Mouse (Mus musculus): ENCODE results near the gene A630076J17Rik. TPM values are rescaled to one million over a fixed set of nuclear protein-coding genes. Genes with fewer than 3 reads are reported as not detected.

Gene A630076J17Rik
- total and polyA plus RNA-seq, 3 experiments: not detected

DNA sequence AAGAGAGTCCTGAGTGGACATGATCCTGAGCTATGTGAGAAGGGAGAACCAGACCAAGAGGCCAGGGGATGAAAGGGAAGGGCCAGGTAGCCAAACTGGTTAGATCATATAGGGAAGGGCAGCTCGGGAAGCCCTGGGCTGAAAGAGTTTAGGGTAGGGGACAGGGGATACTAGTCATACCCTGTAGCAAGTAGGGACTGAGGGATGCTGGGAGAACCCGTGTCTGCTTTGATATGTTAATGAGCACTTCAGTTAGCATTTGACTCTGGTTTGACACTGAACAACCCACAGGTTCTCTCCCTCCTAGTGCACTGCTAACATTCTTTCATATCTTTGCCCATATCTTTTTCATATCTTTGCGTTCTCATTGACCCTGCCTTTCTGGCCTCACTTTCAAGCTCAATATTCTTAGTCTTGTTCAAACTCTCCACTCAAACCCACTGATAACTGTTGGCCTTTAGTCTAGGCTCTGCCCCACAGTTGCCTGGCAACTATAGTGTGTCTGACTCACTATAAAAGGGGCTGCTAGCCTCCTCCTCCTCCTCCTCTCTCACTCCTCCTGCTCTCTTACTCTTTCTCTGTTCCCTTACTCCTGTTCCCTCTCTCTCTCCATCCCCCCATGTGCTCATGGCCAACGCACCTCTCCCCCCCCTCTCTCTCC, 23.8 kb upstream of the A630076J17Rik start:
- DNase-seq (ENCODE audit: low read depth, low spot score): no peak
- Histone ChIP-seq H3K79me2 (ENCODE audit: control insufficient read depth, insufficient read depth, low read length, poor library complexity) (no peaks in the 10 kb centered on the region), H3K9ac (ENCODE audit: control insufficient read depth, low read depth, low read length, poor library complexity, severe bottlenecking) (no peak overlapping the region), H3K36me3 (ENCODE audit: control insufficient read depth in 1 of 2, insufficient read depth in 2 of 2, low read length in 2 of 2) (no peaks in the 10 kb centered on the region), H3K27ac (ENCODE audit: control insufficient read depth, low read depth, low read length) (no peak overlapping the region), H3K9me3 (replicated peaks; ENCODE audit: insufficient read depth, low read length) (no peaks in the 10 kb centered on the region), H3K4me3 (ENCODE audit: control insufficient read depth in 1 of 2, insufficient read depth in 1 of 2, low read depth in 2 of 2, low read length in 2 of 2) (no peak overlapping the region), H3K27me3 (ENCODE audit: control insufficient read depth in 1 of 2, insufficient read depth in 2 of 2, low read length in 2 of 2) (no peaks in the 10 kb centered on the region), H3K4me1 (ENCODE audit: control insufficient read depth in 1 of 2, insufficient read depth in 2 of 2, low read length in 2 of 2) (no peaks in the 10 kb centered on the region)
- TF ChIP-seq POLR2AphosphoS5 (IDR thresholded peaks at IDR 0.05; ENCODE audit: borderline replicate concordance, low read depth, low read length) (no peak), MYC (IDR thresholded peaks at IDR 0.05; ENCODE audit: low read depth, low read length) (no peak), NELFE (IDR thresholded peaks at IDR 0.05; ENCODE audit: low read depth, low read length) (no peak), ETS1 (IDR thresholded peaks at IDR 0.05; ENCODE audit: low read depth, low read length) (no peak), UBTF (IDR thresholded peaks at IDR 0.05; ENCODE audit: borderline replicate concordance, insufficient read depth, low read depth, low read length) (no peak)

DNA sequence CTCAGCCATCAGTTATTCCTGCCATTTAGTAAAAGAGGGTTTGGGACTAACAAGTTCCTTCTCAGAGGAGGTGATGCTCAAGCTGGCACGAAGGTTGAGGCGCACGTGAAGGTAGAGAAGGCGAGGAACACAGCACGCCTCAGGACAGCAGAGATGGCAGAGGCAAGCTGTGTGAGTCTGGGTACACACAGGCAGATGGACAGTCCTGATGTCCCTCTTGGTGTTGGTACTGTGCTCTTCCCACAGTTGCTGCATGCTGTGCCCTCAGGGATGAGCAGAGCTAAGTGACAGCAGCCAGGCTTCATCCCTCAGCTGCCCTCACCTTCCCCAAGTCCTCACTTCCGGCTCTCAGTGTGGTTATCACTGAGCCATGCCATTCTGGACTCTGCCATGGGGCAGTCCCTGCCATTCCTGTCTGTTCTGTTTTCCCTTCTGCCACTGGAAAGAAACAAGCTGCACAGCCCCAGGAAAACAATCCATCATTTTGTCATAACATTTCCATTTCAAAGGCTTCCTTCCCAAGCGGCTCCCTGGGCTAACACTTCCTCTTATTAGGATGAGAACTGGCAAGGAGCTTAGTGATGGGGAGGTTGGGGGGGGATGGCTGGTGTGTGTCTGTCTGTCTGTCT, 22.7 kb upstream of the A630076J17Rik start:
- Histone ChIP-seq H3K9me3 (replicated peaks; ENCODE audit: insufficient read depth, low read length) (no peaks in the 10 kb centered on the region), H3K27me3 (ENCODE audit: control insufficient read depth in 1 of 2, insufficient read depth in 2 of 2, low read length in 2 of 2) (no peaks in the 10 kb centered on the region; a peak in 1 of 4 replicates)

DNA sequence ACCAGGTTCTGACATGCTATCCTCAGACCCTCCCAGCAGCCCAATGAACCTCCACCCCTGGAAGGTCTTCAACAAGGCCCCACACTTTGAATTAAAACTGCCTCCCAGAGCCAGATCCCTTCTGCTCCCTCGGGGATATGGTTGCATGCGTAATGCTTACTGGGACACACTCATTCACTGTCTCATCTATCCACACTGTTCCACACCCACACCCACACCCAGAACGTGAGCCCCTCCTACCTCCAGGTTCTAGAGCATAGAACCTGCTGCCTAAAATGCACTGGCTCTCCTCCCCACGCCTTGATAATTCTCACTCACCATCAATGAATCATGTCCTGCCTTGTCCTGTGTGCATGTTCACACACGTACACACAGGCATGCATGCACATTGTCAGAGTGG, 15.8 kb upstream of the A630076J17Rik start:
- Histone ChIP-seq H3K4me3 (ENCODE audit: control insufficient read depth in 1 of 2, insufficient read depth in 1 of 2, low read depth in 2 of 2, low read length in 2 of 2) (no peak overlapping the region), H3K36me3 (ENCODE audit: control insufficient read depth in 1 of 2, insufficient read depth in 2 of 2, low read length in 2 of 2) (no peaks in the 10 kb centered on the region), H3K9ac (ENCODE audit: control insufficient read depth, low read depth, low read length, poor library complexity, severe bottlenecking) (no peak overlapping the region), H3K27ac (ENCODE audit: control insufficient read depth, low read depth, low read length) (no peak overlapping the region), H3K79me2 (ENCODE audit: control insufficient read depth, insufficient read depth, low read length, poor library complexity) (no peaks in the 10 kb centered on the region), H3K9me3 (replicated peaks; ENCODE audit: insufficient read depth, low read length) (no peaks in the 10 kb centered on the region), H3K4me1 (ENCODE audit: control insufficient read depth in 1 of 2, insufficient read depth in 2 of 2, low read length in 2 of 2) (no peaks in the 10 kb centered on the region), H3K27me3 (ENCODE audit: control insufficient read depth in 1 of 2, insufficient read depth in 2 of 2, low read length in 2 of 2) (peaks cover 0 to 5% of the 10 kb centered on the region in 2 experiments; a peak in 3 of 4 replicates)
- no peak for DNase-seq (ENCODE audit: low read depth, low spot score)
- TF ChIP-seq RAD21 (IDR thresholded peaks at IDR 0.05; ENCODE audit: low read depth, low read length) (no peak), ZC3H11A (IDR thresholded peaks at IDR 0.05; ENCODE audit: low read depth, low read length) (no peak), NELFE (IDR thresholded peaks at IDR 0.05; ENCODE audit: low read depth, low read length) (no peak), TCF12 (IDR thresholded peaks at IDR 0.05; ENCODE audit: low read depth, low read length) (no peak), MAZ (IDR thresholded peaks at IDR 0.05; ENCODE audit: low read depth, low read length) (no peak), MAFK (IDR thresholded peaks at IDR 0.05; ENCODE audit: borderline replicate concordance, low read depth, low read length) (no peak), EP300 (IDR thresholded peaks at IDR 0.05; ENCODE audit: low read depth in 1 of 2, low read length in 2 of 2) (no peak), POLR2A (IDR thresholded peaks at IDR 0.05; ENCODE audit: control insufficient read depth in 1 of 2, insufficient read depth in 1 of 2, low read depth in 1 of 2, low read length in 2 of 2, poor library complexity in 1 of 2) (no peak), POLR2AphosphoS2 (IDR thresholded peaks at IDR 0.05; ENCODE audit: low read length) (no peak), CTCF (IDR thresholded peaks at IDR 0.05 in 2 of 3, conservative IDR thresholded peaks at IDR 0.05 in 1 of 3; ENCODE audit: control insufficient read depth in 1 of 3, insufficient read depth in 1 of 3, low read depth in 2 of 3, low read length in 3 of 3, poor library complexity in 1 of 3, severe bottlenecking in 1 of 3) (no peak), TBP (IDR thresholded peaks at IDR 0.05; ENCODE audit: low read depth, low read length) (no peak), CHD1 (IDR thresholded peaks at IDR 0.05; ENCODE audit: low read depth, low read length) (no peak), GABPA (IDR thresholded peaks at IDR 0.05; ENCODE audit: low read depth, low read length) (no peak), BHLHE40 (IDR thresholded peaks at IDR 0.05; ENCODE audit: borderline replicate concordance, low read depth, low read length) (no peak), KAT2A (conservative IDR thresholded peaks at IDR 0.05; ENCODE audit: low read depth, low read length) (no peak), MXI1 (IDR thresholded peaks at IDR 0.05; ENCODE audit: low read depth, low read length) (no peak)

More for the DNA sequence above, 22.7 kb upstream of the A630076J17Rik start:
- TF ChIP-seq SIN3A (IDR thresholded peaks at IDR 0.05; ENCODE audit: low read length) (no peak), ZMIZ1 (IDR thresholded peaks at IDR 0.05; ENCODE audit: low read depth, low read length) (no peak), HCFC1 (IDR thresholded peaks at IDR 0.05; ENCODE audit: low read depth, low read length) (no peak), SMC3 (IDR thresholded peaks at IDR 0.05; ENCODE audit: low read depth, low read length) (no peak), TAL1 (IDR thresholded peaks at IDR 0.05; ENCODE audit: low read length) (no peak), KAT2A (conservative IDR thresholded peaks at IDR 0.05; ENCODE audit: low read depth, low read length) (no peak), TBP (IDR thresholded peaks at IDR 0.05; ENCODE audit: low read depth, low read length) (no peak), ZNF384 (IDR thresholded peaks at IDR 0.05; ENCODE audit: low read depth, low read length) (no peak), EP300 (IDR thresholded peaks at IDR 0.05; ENCODE audit: low read depth in 1 of 2, low read length in 2 of 2) (no peak), ETS1 (IDR thresholded peaks at IDR 0.05; ENCODE audit: low read depth, low read length) (no peak), GABPA (IDR thresholded peaks at IDR 0.05; ENCODE audit: low read depth, low read length) (no peak), POLR2AphosphoS5 (IDR thresholded peaks at IDR 0.05; ENCODE audit: borderline replicate concordance, low read depth, low read length) (no peak), ZKSCAN1 (IDR thresholded peaks at IDR 0.05; ENCODE audit: low read depth, low read length) (no peak), MYB (IDR thresholded peaks at IDR 0.05; ENCODE audit: low read depth, low read length) (no peak), RCOR1 (IDR thresholded peaks at IDR 0.05; ENCODE audit: low read depth, low read length) (no peak), MEF2A (IDR thresholded peaks at IDR 0.05; ENCODE audit: extremely low read depth, insufficient replicate concordance, low read depth, low read length, poor library complexity, severe bottlenecking) (no peak)
- no peak overlapping the region for H3K27ac ChIP-seq (ENCODE audit: control insufficient read depth, low read depth, low read length)
- H3K79me2 ChIP-seq (ENCODE audit: control insufficient read depth, insufficient read depth, low read length, poor library complexity): no peaks in the 10 kb centered on the region
- H3K4me3 ChIP-seq (ENCODE audit: control insufficient read depth in 1 of 2, insufficient read depth in 1 of 2, low read depth in 2 of 2, low read length in 2 of 2): no peak overlapping the region
- no peak overlapping the region for H3K9ac ChIP-seq (ENCODE audit: control insufficient read depth, low read depth, low read length, poor library complexity, severe bottlenecking)
- no peaks in the 10 kb centered on the region for H3K36me3 ChIP-seq (ENCODE audit: control insufficient read depth in 1 of 2, insufficient read depth in 2 of 2, low read length in 2 of 2)
- H3K4me1 ChIP-seq (ENCODE audit: control insufficient read depth in 1 of 2, insufficient read depth in 2 of 2, low read length in 2 of 2): no peaks in the 10 kb centered on the region
- DNase-seq (ENCODE audit: low read depth, low spot score): no peak
